Mouse (Mus musculus) ES-E14 (cell line): ENCODE results near the gene Sox1. TPM values are rescaled to one million over a fixed set of nuclear protein-coding genes. Genes with fewer than 3 reads are reported as not detected.

ENCODE experiments used
- DNase-seq: peaks from one replicate; pipeline ENCODE4 v3.0.0-alpha.2; 2013; ENCODE audit warnings: low read depth, low spot score
- H3K27ac ChIP-seq: 2 replicates; pipeline ENCODE4 v1.5.1; 2012; ENCODE audit warnings: low read depth, mild to moderate bottlenecking, low read length, moderate library complexity, mixed read lengths; ENCODE audit not compliant: poor library complexity, insufficient read depth, severe bottlenecking
- H3K36me3 ChIP-seq: 2 replicates; pipeline ENCODE4 v1.6.1; 2012; ENCODE audit warnings: mild to moderate bottlenecking, low read length, moderate library complexity, mixed read lengths; ENCODE audit not compliant: control insufficient read depth, poor library complexity, insufficient read depth, severe bottlenecking
- H3K4me1 ChIP-seq, 2 experiments: fragments of 150-350 bp in 1 of 2; sonication (generic) in 1 of 2; 2 replicates each; pipeline ENCODE4 v1.6.1; 2012; ENCODE audit warnings: low read length in 2 of 2, mild to moderate bottlenecking in 1 of 2, mixed read lengths in 1 of 2; ENCODE audit not compliant: control insufficient read depth in 2 of 2, insufficient read depth in 2 of 2, poor library complexity in 1 of 2
- H3K4me3 ChIP-seq, 2 experiments: fragments of 150-350 bp in 1 of 2; sonication (generic) in 1 of 2; 2 replicates each; pipeline ENCODE4 v1.5.1; 2012; ENCODE audit warnings: low read length in 2 of 2, low read depth in 1 of 2, mild to moderate bottlenecking in 1 of 2, mixed read lengths in 1 of 2; ENCODE audit not compliant: insufficient read depth in 1 of 2, poor library complexity in 1 of 2, severe bottlenecking in 1 of 2
- H3K9ac ChIP-seq: 2 replicates; pipeline ENCODE4 v1.6.1; 2012; ENCODE audit warnings: low read depth, mild to moderate bottlenecking, low read length, mixed read lengths; ENCODE audit not compliant: poor library complexity, insufficient read depth, severe bottlenecking
- H3K9me3 ChIP-seq: fragments of 150-350 bp; sonication (generic); 2 replicates; pipeline ENCODE4 v1.6.1; 2012; ENCODE audit warnings: low read depth, mild to moderate bottlenecking, low read length; ENCODE audit not compliant: control insufficient read depth, insufficient read depth
- CHD2 ChIP-seq: IDR thresholded peaks from 2 replicates; pipeline ENCODE4 v1.6.1; 2014; ENCODE audit warnings: mild to moderate bottlenecking, low read depth, low read length, inconsistent platforms
- HCFC1 ChIP-seq: IDR thresholded peaks from 2 replicates; pipeline ENCODE4 v1.6.1; 2012; ENCODE audit warnings: low read length, inconsistent platforms, borderline replicate concordance; ENCODE audit not compliant: insufficient read depth
- MAFK ChIP-seq: IDR thresholded peaks from 2 replicates; pipeline ENCODE4 v1.6.1; 2014; ENCODE audit warnings: mild to moderate bottlenecking, low read depth, low read length, inconsistent platforms; ENCODE audit not compliant: insufficient read depth
- ZC3H11A ChIP-seq: IDR thresholded peaks from 2 replicates; pipeline ENCODE4 v1.6.1; 2012; ENCODE audit warnings: low read depth, mild to moderate bottlenecking, inconsistent platforms, low read length, borderline replicate concordance
- ZNF384 ChIP-seq: IDR thresholded peaks from 2 replicates; pipeline ENCODE4 v1.6.1; 2012; ENCODE audit warnings: low read depth, low read length, inconsistent platforms
- in situ Hi-C, 2 experiments: fragments of 600-800 bp; cut with MboI; formaldehyde crosslinking; loops; one replicate each; pipeline ENCODE4 v1.15.1; 2025; ENCODE audit warnings: low sequenced_read_pairs in 2 of 2, inconsistent platforms in 1 of 2; ENCODE audit not compliant: unreplicated experiment in 2 of 2
- total RNA-seq: library from RNA; depleted of rRNA; stranded (reverse); fragments of 300-350 nt; gene quantifications from 2 replicates; pipeline ENCODE4 v1.2.3, GENCODE M21; 2012

The Sox1 gene
- total RNA-seq, 1 experiment, result 1.0 TPM

GRCm38 (mm10) chr8:12399421-12400205, 4.5 kb downstream of the Sox1 start:
- Histone ChIP-seq H3K4me1 (peaks cover 0 to 6% of the 10 kb centered on the region in 2 experiments; a peak in 1 of 4 replicates), H3K9me3 (no peaks in the 10 kb centered on the region), H3K27ac (no peak overlapping the region), H3K36me3 (no peaks in the 10 kb centered on the region), H3K9ac (no peak overlapping the region), H3K4me3 (no peak overlapping the region)
- DNase-seq, result no peak
- TF ChIP-seq ZC3H11A (no peak), MAFK (no peak), HCFC1 (no peak), ZNF384 (no peak), CHD2 (no peak)
- in situ Hi-C loops, result loop anchor here (10.0 to 25.0 kb wide), 3 partner anchors 155 to 1087 kb away; partner anchors contain the start of genes Col4a1 (in 2 of the 2), Col4a2 (in 2 of the 2), Naxd (in 1 of the 2) and Rab20 (in 1 of the 2)

- Histone ChIP-seq H3K9ac (no peak overlapping the region), H3K9me3 (no peaks in the 10 kb centered on the region), H3K4me3 (peak overlapping the region; percentile 13 to 49; a peak in 3 of 4 replicates), H3K27ac (no peak overlapping the region), H3K36me3 (no peaks in the 10 kb centered on the region), H3K4me1 (peaks cover 0 to 5% of the 10 kb centered on the region in 2 experiments; a peak in 1 of 4 replicates)
- TF ChIP-seq MAFK (no peak), CHD2 (no peak), HCFC1 (no peak), ZNF384 (no peak)
- in situ Hi-C loops, result loop anchor here in 1 of 2 experiments (10.0 kb wide), 1 partner anchor 154 kb away; no protein-coding TSS in a partner anchor
- DNase-seq, result no peak
Measured at GRCm38 (mm10) chr8:12400611-12401390, 5.7 kb downstream of the Sox1 start.

GRCm38 (mm10) chr8:12401391-12402270, 6.5 kb downstream of the Sox1 start:
- Histone ChIP-seq H3K9me3 (no peaks in the 10 kb centered on the region), H3K27ac (no peak overlapping the region), H3K9ac (no peak overlapping the region), H3K4me3 (peak overlapping the region; percentile 13 to 49; a peak in 2 of 4 replicates), H3K4me1 (peaks cover 0 to 3% of the 10 kb centered on the region in 2 experiments; a peak in 1 of 4 replicates), H3K36me3 (no peaks in the 10 kb centered on the region)
- in situ Hi-C loops, result loop anchor here in 1 of 2 experiments (10.0 kb wide), 1 partner anchor 153 kb away; no protein-coding TSS in a partner anchor
- TF ChIP-seq CHD2, result no peak
- TF ChIP-seq ZNF384, result no peak
- TF ChIP-seq ZC3H11A, result no peak
- no peak for TF ChIP-seq MAFK
- TF ChIP-seq HCFC1, result no peak
- DNase-seq, result no peak

- DNase-seq, result no peak
- Histone ChIP-seq H3K27ac (no peak overlapping the region), H3K9ac (no peak overlapping the region), H3K4me1 (peaks cover 0 to 3% of the 10 kb centered on the region in 2 experiments; a peak in 1 of 4 replicates), H3K36me3 (no peaks in the 10 kb centered on the region), H3K9me3 (no peaks in the 10 kb centered on the region), H3K4me3 (no peak overlapping the region)
- no peak for TF ChIP-seq ZC3H11A
- TF ChIP-seq HCFC1, result no peak
- in situ Hi-C loops, result loop anchor here in 1 of 2 experiments (10.0 kb wide), 1 partner anchor 152 kb away; no protein-coding TSS in a partner anchor
Measured at GRCm38 (mm10) chr8:12402709-12403108, 7.6 kb downstream of the Sox1 start.
